In genomic region chr7:76409020-76409419, GRCm38 (mm10) we compare ENCODE assay signal across 26 mouse cellular contexts.
DNase-seq lines count a peak whose midpoint lies in the region; ATAC-seq lines count a peak whose summit lies in the region.
"Had no signal": no experiment of that assay in that cellular context is flagged by ENCODE, and none has a peak within 500 bp of the region (broad histone marks: within the 10 kb centered on the region; RNA-seq: fewer than 3 reads in every experiment).

No protein-coding gene starts in this region.

- H3K4me1 ChIP-seq in hindbrain, embryonic 10.5 days (replicated peaks): peaks cover 25% of the 10 kb centered on the region
- H3K4me1 ChIP-seq in hindbrain, embryonic 13.5 days (replicated peaks): no peaks in the 10 kb centered on the region; the same call in 1 of the 2 replicates
- peaks cover 5% of the 10 kb centered on the region; the same call in 1 of the 2 replicates for H3K4me1 ChIP-seq in midbrain, embryonic 12.5 days
- no peaks in the 10 kb centered on the region for H3K4me1 ChIP-seq in midbrain, embryonic 15.5 days

- DNase-seq in hindbrain, embryonic 10.5 days (ENCODE audit: low spot score): peak; percentile 47
- DNase-seq in ES-CJ7 (ENCODE audit: low read depth, low spot score): peak; percentile 3
- peak; percentile 6 for DNase-seq in ZHBTc4 (ENCODE audit: low read depth, low spot score)
- DNase-seq in layer of hippocampus, postnatal 10 days (ENCODE audit: low spot score in 2 of 2): no peak
- no peak for DNase-seq in adrenal gland, adult (ENCODE audit: inconsistent age in 2 of 2, low spot score in 1 of 2)
- DNase-seq: adrenal gland, postnatal 10 days; B cell, adult 2 months; cerebellum, adult 11 months; cerebellum, adult 9-10 months; cerebellum, postnatal 36 days; gastrocnemius, postnatal 10 days; kidney, adult 8-10 months; kidney, postnatal 10 days; liver; lung, adult 2 months; lung, postnatal 10 days; right cerebral cortex, adult 18-20 months; spleen, adult 18-20 months; thymus, postnatal 14 days had no signal

- H3K9me3 ChIP-seq in hindbrain, embryonic 10.5 days: no peaks in the 10 kb centered on the region
- no peaks in the 10 kb centered on the region for H3K9me3 ChIP-seq in hindbrain, embryonic 13.5 days
- H3K9me3 ChIP-seq in midbrain, embryonic 12.5 days: no peaks in the 10 kb centered on the region
- no peaks in the 10 kb centered on the region for H3K9me3 ChIP-seq in midbrain, embryonic 15.5 days

- no peak overlapping the region for H3K4me3 ChIP-seq in hindbrain, embryonic 10.5 days
- no peak overlapping the region for H3K4me3 ChIP-seq in hindbrain, embryonic 13.5 days
- no peak overlapping the region for H3K4me3 ChIP-seq in midbrain, embryonic 12.5 days
- no peak overlapping the region for H3K4me3 ChIP-seq in midbrain, embryonic 15.5 days

- no peak overlapping the region for H3K9ac ChIP-seq in hindbrain, embryonic 13.5 days
- H3K9ac ChIP-seq in midbrain, embryonic 12.5 days (replicated peaks): no peak overlapping the region
- no peak overlapping the region for H3K9ac ChIP-seq in midbrain, embryonic 15.5 days
- H3K9ac ChIP-seq: liver, embryonic 14.5 days had no signal

- no peaks in the 10 kb centered on the region for H3K36me3 ChIP-seq in hindbrain, embryonic 10.5 days
- no peaks in the 10 kb centered on the region for H3K36me3 ChIP-seq in hindbrain, embryonic 13.5 days
- H3K36me3 ChIP-seq in midbrain, embryonic 12.5 days: no peaks in the 10 kb centered on the region
- H3K36me3 ChIP-seq in midbrain, embryonic 15.5 days (replicated peaks): no peaks in the 10 kb centered on the region

- H3K27ac ChIP-seq in hindbrain, embryonic 10.5 days: 0 out of 2 replicates have a peak overlapping the region, but pooled peaks have one; percentile 60
- no peak overlapping the region for H3K27ac ChIP-seq in hindbrain, embryonic 13.5 days
- no peak overlapping the region for H3K27ac ChIP-seq in midbrain, embryonic 12.5 days (replicated peaks)
- H3K27ac ChIP-seq in midbrain, embryonic 15.5 days: no peak overlapping the region
- H3K27ac ChIP-seq: liver, embryonic 14.5 days; macrophage had no signal

- H3K27me3 ChIP-seq in hindbrain, embryonic 10.5 days (ENCODE audit: insufficient read depth, poor library complexity, severe bottlenecking): peaks cover 57% of the 10 kb centered on the region
- 0 out of 2 replicates have a peak, but pooled peaks cover 9% of the 10 kb centered on the region for H3K27me3 ChIP-seq in hindbrain, embryonic 13.5 days
- H3K27me3 ChIP-seq in midbrain, embryonic 12.5 days: 0 out of 2 replicates have a peak, but pooled peaks cover 5% of the 10 kb centered on the region
- H3K27me3 ChIP-seq in midbrain, embryonic 15.5 days (replicated peaks): no peaks in the 10 kb centered on the region

- ATAC-seq in hindbrain, embryonic 13.5 days (ENCODE audit: low FRiP score): no peak
- ATAC-seq in midbrain, embryonic 12.5 days (ENCODE audit: low FRiP score, low read depth): peak; percentile 64
- no peak for ATAC-seq in midbrain, embryonic 15.5 days (replicated peaks)
- ATAC-seq: hindbrain, embryonic 16.5 days; intestine, embryonic 16.5 days had no signal

- H3K4me2 ChIP-seq in hindbrain, embryonic 13.5 days: no peak overlapping the region
- H3K4me2 ChIP-seq in midbrain, embryonic 12.5 days (replicated peaks): no peak overlapping the region
- H3K4me2 ChIP-seq in midbrain, embryonic 15.5 days: no peak overlapping the region

- 36% methylated on average over 10 of the region's 10 CpGs for WGBS in hindbrain, embryonic 10.5 days
- 44% methylated on average over 10 of the region's 10 CpGs for WGBS in hindbrain, embryonic 13.5 days
- 60% methylated on average over 10 of the region's 10 CpGs for WGBS in midbrain, embryonic 12.5 days
- WGBS in midbrain, embryonic 15.5 days: 43% methylated on average over 10 of the region's 10 CpGs

Comparison
In these comparisons a context has a peak if more than half of its experiments do, and no peak if none do; other contexts are left out.
1. DNase-seq: peak in hindbrain, embryonic 10.5 days (single experiment), ES-CJ7 (single experiment) and ZHBTc4 (single experiment); none in layer of hippocampus, postnatal 10 days (0 of 2) and adrenal gland, adult (0 of 2).